Mouse (Mus musculus): ENCODE measurements around the gene Inava.

DNA sequence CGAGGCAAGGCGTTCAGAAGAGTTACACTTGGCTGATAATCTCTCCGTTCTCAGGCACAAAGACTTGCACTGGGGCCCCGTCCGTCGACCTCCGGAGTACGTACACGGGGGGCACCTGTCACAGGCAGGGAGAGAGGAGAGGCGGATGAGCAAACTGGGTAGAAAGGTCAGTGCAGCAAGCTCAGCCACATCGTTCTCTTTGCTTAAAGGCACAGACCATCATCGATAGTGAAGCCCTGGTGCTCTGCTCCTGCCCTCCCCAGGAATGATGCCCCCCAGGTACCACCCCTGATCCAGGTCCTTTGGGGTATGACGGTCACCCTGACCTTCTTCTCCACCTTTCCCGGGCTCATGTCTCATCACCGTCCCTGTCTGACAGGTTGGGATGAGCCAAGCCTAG lies 19.8 kb downstream of the Inava start:
- TF ChIP-seq CTCF (IDR thresholded peaks at IDR 0.05; ENCODE audit: extremely low read depth, insufficient read depth, low read length) (no peak), POLR2A (IDR thresholded peaks at IDR 0.05; ENCODE audit: extremely low read depth, insufficient read depth, low read length) (no peak)
